Mouse (Mus musculus): ENCODE data around the gene Eda. TPM values are rescaled to one million over a fixed set of nuclear protein-coding genes. Genes with fewer than 3 reads are reported as not detected.

Gene Eda
- polyA plus RNA-seq, 1 experiment from 2014 or later: 3.1 TPM

- Histone ChIP-seq H3K4me1 (no peaks in the 10 kb centered on the region), H3K9me3 (replicated peaks) (no peaks in the 10 kb centered on the region)
These were observed 338.9 kb downstream of the Eda start for GRCm38 (mm10) chrX:100314172-100314902.

GRCm38 (mm10) chrX:100340687-100341086 is 365.3 kb downstream of the Eda start:
- WGBS: 82% methylated on average over 2 of the region's 2 CpGs
- no peak overlapping the region for H3K9ac ChIP-seq
- no peaks in the 10 kb centered on the region for H3K9me3 ChIP-seq (replicated peaks)
- no peak overlapping the region for H3K27ac ChIP-seq
- no peaks in the 10 kb centered on the region for H3K36me3 ChIP-seq
- no peak overlapping the region for H3K4me3 ChIP-seq
- H3K27me3 ChIP-seq: no peaks in the 10 kb centered on the region; the same call in 1 of the 2 replicates
- no peak for ATAC-seq (ENCODE audit: low FRiP score)
- H3K4me2 ChIP-seq (replicated peaks): no peak overlapping the region
- H3K4me1 ChIP-seq: no peaks in the 10 kb centered on the region

More at GRCm38 (mm10) chrX:100314172-100314902, 338.9 kb downstream of the Eda start:
- Histone ChIP-seq H3K27ac (no peak overlapping the region), H3K27me3 (no peaks in the 10 kb centered on the region), H3K4me2 (replicated peaks) (no peak overlapping the region), H3K9ac (no peak overlapping the region), H3K36me3 (no peaks in the 10 kb centered on the region), H3K4me3 (no peak overlapping the region)
- ATAC-seq (ENCODE audit: low FRiP score): no peak

- H3K4me1 ChIP-seq: no peaks in the 10 kb centered on the region
- no peak overlapping the region for H3K4me2 ChIP-seq (replicated peaks)
- ATAC-seq (ENCODE audit: low FRiP score): no peak
- no peaks in the 10 kb centered on the region for H3K36me3 ChIP-seq
- no peaks in the 10 kb centered on the region; the same call in 1 of the 2 replicates for H3K27me3 ChIP-seq
- H3K9me3 ChIP-seq (replicated peaks): no peaks in the 10 kb centered on the region
- no peak overlapping the region for H3K27ac ChIP-seq
- H3K4me3 ChIP-seq: no peak overlapping the region
- no peak overlapping the region for H3K9ac ChIP-seq
- 85% methylated on average over 2 of the region's 2 CpGs for WGBS
These were observed 369.0 kb downstream of the Eda start for GRCm38 (mm10) chrX:100344433-100344832.

DNA sequence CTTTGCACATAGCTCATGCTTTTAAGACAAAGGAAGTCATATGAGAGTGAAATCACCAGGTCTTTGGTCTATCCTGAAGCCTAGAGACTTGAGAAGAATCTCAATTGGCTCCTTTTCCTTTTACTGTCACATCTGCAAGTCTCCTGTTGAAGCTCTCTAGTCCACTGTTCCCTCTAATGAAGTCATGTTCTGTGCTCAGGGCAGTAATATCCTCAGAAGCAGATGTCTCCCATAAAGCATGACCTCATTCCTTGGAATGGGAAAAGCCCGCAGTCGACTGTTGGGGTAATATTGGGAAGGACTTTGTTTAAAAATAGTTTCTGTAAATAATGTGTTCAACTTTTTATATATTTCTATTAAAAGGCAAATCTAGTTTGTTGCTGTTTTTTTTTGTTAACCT is 381.6 kb downstream of the Eda start:
- Histone ChIP-seq H3K4me1 (no peaks in the 10 kb centered on the region), H3K27ac (no peak overlapping the region), H3K9me3 (replicated peaks) (no peaks in the 10 kb centered on the region), H3K9ac (no peak overlapping the region), H3K4me3 (no peak overlapping the region), H3K4me2 (replicated peaks) (no peak overlapping the region), H3K36me3 (no peaks in the 10 kb centered on the region), H3K27me3 (peaks cover 14% of the 10 kb centered on the region; the same call in 1 of the 2 replicates)
- ATAC-seq (ENCODE audit: low FRiP score): no peak
- 86% methylated on average over 2 of the region's 2 CpGs for WGBS

DNA sequence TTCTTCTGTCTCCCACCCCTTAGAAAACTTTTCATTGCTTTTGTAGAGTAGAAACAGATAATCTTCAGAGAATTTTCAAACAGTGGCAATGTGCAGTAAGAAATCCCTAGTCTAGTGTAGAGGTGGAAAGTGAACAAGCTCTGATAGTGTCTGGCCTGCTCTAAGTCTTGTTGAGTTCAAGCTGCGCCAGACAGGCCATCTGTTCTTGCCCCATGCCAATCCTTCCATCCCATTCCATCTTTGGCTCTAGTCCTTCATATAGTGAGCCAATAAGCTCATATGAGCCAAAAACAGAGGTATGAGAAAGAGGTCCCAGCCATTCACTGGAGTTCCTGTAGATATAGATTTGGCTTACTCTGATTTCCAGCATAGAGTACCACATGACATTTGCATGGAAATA is 414.5 kb downstream of the Eda start:
- H3K9me3 ChIP-seq (replicated peaks): no peaks in the 10 kb centered on the region
- peaks cover 9% of the 10 kb centered on the region; the same call in 1 of the 2 replicates for H3K27me3 ChIP-seq
- no peak overlapping the region for H3K27ac ChIP-seq
- no peaks in the 10 kb centered on the region for H3K36me3 ChIP-seq
- WGBS: 85% methylated on average over 1 of the region's 1 CpGs
- no peak for ATAC-seq (ENCODE audit: low FRiP score)
- no peaks in the 10 kb centered on the region for H3K4me1 ChIP-seq
- no peak overlapping the region for H3K4me3 ChIP-seq
- no peak overlapping the region for H3K9ac ChIP-seq
- no peak overlapping the region for H3K4me2 ChIP-seq (replicated peaks)

DNA sequence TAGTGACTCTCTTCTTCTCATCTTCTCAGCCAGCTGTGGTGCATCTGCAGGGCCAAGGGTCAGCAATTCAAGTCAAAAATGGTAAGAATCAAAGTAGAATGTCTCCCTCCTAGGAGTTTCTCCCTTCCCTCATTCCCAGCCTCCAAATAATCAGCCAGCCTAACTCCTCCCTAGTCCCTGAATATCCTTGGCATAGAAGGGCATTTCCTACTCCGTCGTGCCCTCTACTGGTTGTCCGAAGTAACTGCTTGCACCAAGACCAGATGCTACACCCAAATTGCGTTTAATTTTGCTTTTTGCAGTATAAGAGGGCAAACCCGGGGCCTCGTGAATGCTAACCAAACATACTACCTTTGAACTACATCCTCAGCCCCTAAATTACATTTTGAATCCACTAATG is 416.9 kb downstream of the Eda start:
- ATAC-seq (ENCODE audit: low FRiP score): 0 out of 2 replicates have a peak, but pooled peaks have one; percentile 26
- H3K27ac ChIP-seq: no peak overlapping the region

GRCm38 (mm10) chrX:100394223-100394861 is 418.9 kb downstream of the Eda start:
- WGBS: 63% methylated on average over 7 of the region's 7 CpGs
- H3K27ac ChIP-seq: no peak overlapping the region

More for the DNA sequence above, 416.9 kb downstream of the Eda start:
- Histone ChIP-seq H3K4me2 (replicated peaks) (no peak overlapping the region), H3K4me3 (no peak overlapping the region), H3K9ac (no peak overlapping the region), H3K36me3 (no peaks in the 10 kb centered on the region), H3K9me3 (replicated peaks) (no peaks in the 10 kb centered on the region), H3K27me3 (peaks cover 22% of the 10 kb centered on the region), H3K4me1 (no peaks in the 10 kb centered on the region)
- 30% methylated on average over 6 of the region's 6 CpGs for WGBS

DNA sequence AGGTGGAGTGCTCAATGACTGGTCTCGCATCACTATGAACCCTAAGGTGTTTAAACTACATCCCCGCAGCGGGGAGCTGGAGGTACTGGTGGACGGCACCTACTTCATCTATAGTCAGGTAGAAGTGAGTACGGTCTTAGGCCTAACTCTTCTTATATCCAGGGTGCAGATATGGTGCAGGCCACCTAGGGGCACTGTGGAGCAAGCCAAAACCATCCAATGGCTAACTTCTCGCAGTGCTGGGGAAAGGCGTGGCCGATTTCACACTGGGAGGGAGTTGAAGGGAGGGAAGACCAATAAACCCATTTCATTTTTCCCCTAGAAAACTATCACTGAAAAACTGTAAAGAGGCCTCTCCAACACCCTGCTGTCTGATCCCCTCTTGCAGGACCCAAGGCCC is 419.6 kb downstream of the Eda start:
- no peak overlapping the region for H3K27ac ChIP-seq
- H3K9ac ChIP-seq: no peak overlapping the region
- no peak overlapping the region for H3K4me3 ChIP-seq
- H3K4me1 ChIP-seq: no peaks in the 10 kb centered on the region
- H3K4me2 ChIP-seq (replicated peaks): no peak overlapping the region
- H3K36me3 ChIP-seq: no peaks in the 10 kb centered on the region
- ATAC-seq (ENCODE audit: low FRiP score): no peak
- peaks cover 22% of the 10 kb centered on the region for H3K27me3 ChIP-seq
- no peaks in the 10 kb centered on the region for H3K9me3 ChIP-seq (replicated peaks)
- WGBS: 75% methylated on average over 8 of the region's 8 CpGs

More at GRCm38 (mm10) chrX:100394223-100394861, 418.9 kb downstream of the Eda start:
- no peak for ATAC-seq (ENCODE audit: low FRiP score)
- Histone ChIP-seq H3K4me2 (replicated peaks) (no peak overlapping the region), H3K4me3 (no peak overlapping the region), H3K9me3 (replicated peaks) (no peaks in the 10 kb centered on the region), H3K36me3 (no peaks in the 10 kb centered on the region), H3K9ac (no peak overlapping the region), H3K4me1 (no peaks in the 10 kb centered on the region), H3K27me3 (peaks cover 22% of the 10 kb centered on the region)

- ATAC-seq (ENCODE audit: low FRiP score): no peak
- Histone ChIP-seq H3K4me3 (no peak overlapping the region), H3K27ac (no peak overlapping the region), H3K4me2 (replicated peaks) (no peak overlapping the region), H3K36me3 (no peaks in the 10 kb centered on the region), H3K27me3 (peaks cover 18% of the 10 kb centered on the region), H3K9ac (no peak overlapping the region), H3K4me1 (no peaks in the 10 kb centered on the region), H3K9me3 (replicated peaks) (no peaks in the 10 kb centered on the region)
These were observed 425.5 kb downstream of the Eda start for GRCm38 (mm10) chrX:100400900-100401299.

- Histone ChIP-seq H3K27ac (no peak overlapping the region), H3K4me1 (no peaks in the 10 kb centered on the region), H3K4me3 (no peak overlapping the region), H3K27me3 (peaks cover 11% of the 10 kb centered on the region), H3K4me2 (replicated peaks) (no peak overlapping the region), H3K9ac (no peak overlapping the region), H3K36me3 (no peaks in the 10 kb centered on the region), H3K9me3 (replicated peaks) (no peaks in the 10 kb centered on the region)
- no peak for ATAC-seq (ENCODE audit: low FRiP score)
- WGBS: 83% methylated on average over 5 of the region's 5 CpGs
These were observed 426.3 kb downstream of the Eda start for GRCm38 (mm10) chrX:100401657-100402056.

DNA sequence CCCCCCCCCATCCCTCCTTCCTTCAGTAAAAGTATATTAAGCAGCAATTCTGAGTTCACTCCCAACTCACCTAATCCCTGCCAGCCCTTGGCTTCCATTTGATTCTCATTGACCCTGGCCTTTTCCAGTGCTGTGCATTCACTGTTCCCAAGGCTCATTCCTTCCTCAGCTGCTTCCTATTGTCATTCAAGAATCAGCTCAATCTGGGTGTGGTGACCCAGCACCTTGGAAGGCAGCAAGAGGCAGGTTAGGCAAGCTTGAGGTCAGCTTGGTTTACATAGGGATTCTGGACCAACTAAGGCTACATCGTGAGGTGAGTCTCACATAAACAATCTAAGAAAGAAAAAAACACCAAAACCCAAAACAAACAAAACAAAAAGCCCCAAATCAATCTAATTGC is 433.8 kb downstream of the Eda start:
- no peaks in the 10 kb centered on the region for H3K4me1 ChIP-seq
- H3K27ac ChIP-seq: no peak overlapping the region
- H3K9ac ChIP-seq: no peak overlapping the region
- 74% methylated on average over 1 of the region's 1 CpGs for WGBS
- H3K27me3 ChIP-seq: peaks cover 5% of the 10 kb centered on the region; the same call in 1 of the 2 replicates
- H3K4me2 ChIP-seq (replicated peaks): no peak overlapping the region
- H3K36me3 ChIP-seq: no peaks in the 10 kb centered on the region
- H3K4me3 ChIP-seq: no peak overlapping the region
- no peaks in the 10 kb centered on the region for H3K9me3 ChIP-seq (replicated peaks)
- ATAC-seq (ENCODE audit: low FRiP score): no peak

- Histone ChIP-seq H3K27ac (no peak within 1 kb of the TSS), H3K27me3 (peaks cover 16% of the 10 kb centered on the region), H3K4me3 (no peak within 1 kb of the TSS), H3K9ac (no peak within 1 kb of the TSS), H3K4me2 (replicated peaks) (no peak within 1 kb of the TSS), H3K4me1 (no peaks in the 10 kb centered on the region; the same call in 1 of the 2 replicates), H3K9me3 (replicated peaks) (no peaks in the 10 kb centered on the region), H3K36me3 (no peaks in the 10 kb centered on the region)
- WGBS: 89% methylated on average over 21 of the region's 21 CpGs
- ATAC-seq (ENCODE audit: low FRiP score): no peak
These were observed 453.3 kb downstream of the Eda start, which contains the start of gene Otud6a for GRCm38 (mm10) chrX:100428693-100429092. Gene Otud6a, plus strand, starts transcription at chrX:100429013.
